Mouse (Mus musculus): ENCODE measurements at regions not wholly inside any gene's neighbourhood (a gene's known extent, or its start where the extent isn't known, plus 50 kb on each side); places are given as distances from the start of the nearest gene placed in this dataset.

- Histone ChIP-seq H3K27ac (no peak overlapping the region), H3K9ac (no peak overlapping the region), H3K4me2 (no peak overlapping the region), H3K36me3 (replicated peaks) (no peaks in the 10 kb centered on the region), H3K4me3 (no peak overlapping the region), H3K4me1 (no peaks in the 10 kb centered on the region), H3K27me3 (replicated peaks) (no peaks in the 10 kb centered on the region), H3K9me3 (no peaks in the 10 kb centered on the region)
- no peak for ATAC-seq (replicated peaks)
- WGBS = 73% methylated on average over 6 of the region's 6 CpGs
Observed at GRCm38 (mm10) chr11:44167724-44168500, 232.0 kb upstream of the Il12b start.

- Histone ChIP-seq H3K4me1 (no peaks in the 10 kb centered on the region), H3K9me3 (no peaks in the 10 kb centered on the region), H3K27ac (no peak overlapping the region), H3K4me2 (no peak overlapping the region), H3K36me3 (replicated peaks) (no peaks in the 10 kb centered on the region), H3K27me3 (replicated peaks) (no peaks in the 10 kb centered on the region), H3K9ac (no peak overlapping the region), H3K4me3 (no peak overlapping the region)
- 93% methylated on average over 4 of the region's 4 CpGs for WGBS
- no peak for ATAC-seq (replicated peaks)
Observed at GRCm38 (mm10) chr11:44172478-44172877, 227.4 kb upstream of the Il12b start.

GRCm38 (mm10) chr11:44173196-44173595, 226.7 kb upstream of the Il12b start:
- H3K27me3 ChIP-seq (replicated peaks) = no peaks in the 10 kb centered on the region
- no peaks in the 10 kb centered on the region for H3K36me3 ChIP-seq (replicated peaks)
- ATAC-seq (replicated peaks) = no peak
- no peak overlapping the region for H3K9ac ChIP-seq
- WGBS = 95% methylated on average over 1 of the region's 1 CpGs
- H3K4me1 ChIP-seq = no peaks in the 10 kb centered on the region
- no peak overlapping the region for H3K27ac ChIP-seq
- no peak overlapping the region for H3K4me2 ChIP-seq
- H3K4me3 ChIP-seq = no peak overlapping the region
- no peaks in the 10 kb centered on the region for H3K9me3 ChIP-seq

- no peak overlapping the region for H3K4me3 ChIP-seq
- H3K4me1 ChIP-seq = no peaks in the 10 kb centered on the region
- 79% methylated on average over 2 of the region's 2 CpGs for WGBS
- no peak overlapping the region for H3K27ac ChIP-seq
- H3K9ac ChIP-seq = no peak overlapping the region
- H3K36me3 ChIP-seq (replicated peaks) = no peaks in the 10 kb centered on the region
- no peaks in the 10 kb centered on the region for H3K9me3 ChIP-seq
- no peak overlapping the region for H3K4me2 ChIP-seq
- H3K27me3 ChIP-seq (replicated peaks) = no peaks in the 10 kb centered on the region
- ATAC-seq (replicated peaks) = no peak
Observed at GRCm38 (mm10) chr11:44174548-44174947, 225.3 kb upstream of the Il12b start.

- H3K27me3 ChIP-seq (replicated peaks) = no peaks in the 10 kb centered on the region
- H3K4me1 ChIP-seq = no peaks in the 10 kb centered on the region
- H3K9ac ChIP-seq = no peak overlapping the region
- no peak for ATAC-seq (replicated peaks)
- H3K27ac ChIP-seq = no peak overlapping the region
- no peak overlapping the region for H3K4me3 ChIP-seq
- H3K9me3 ChIP-seq = no peaks in the 10 kb centered on the region
- H3K36me3 ChIP-seq (replicated peaks) = no peaks in the 10 kb centered on the region
- WGBS = 90% methylated on average over 3 of the region's 3 CpGs
- H3K4me2 ChIP-seq = no peak overlapping the region
Observed at GRCm38 (mm10) chr11:44179711-44180110, 220.2 kb upstream of the Il12b start.

- no peaks in the 10 kb centered on the region for H3K9me3 ChIP-seq
- WGBS = 89% methylated on average over 3 of the region's 3 CpGs
- no peaks in the 10 kb centered on the region for H3K4me1 ChIP-seq
- no peak for ATAC-seq (replicated peaks)
- H3K27ac ChIP-seq = no peak overlapping the region
- no peak overlapping the region for H3K4me3 ChIP-seq
- no peaks in the 10 kb centered on the region for H3K36me3 ChIP-seq (replicated peaks)
- no peak overlapping the region for H3K9ac ChIP-seq
- no peaks in the 10 kb centered on the region for H3K27me3 ChIP-seq (replicated peaks)
- H3K4me2 ChIP-seq = no peak overlapping the region
Observed at GRCm38 (mm10) chr11:44183823-44184222, 216.0 kb upstream of the Il12b start.

GRCm38 (mm10) chr11:44185218-44185890, 214.5 kb upstream of the Il12b start:
- Histone ChIP-seq H3K4me2 (no peak overlapping the region), H3K9ac (no peak overlapping the region), H3K4me3 (no peak overlapping the region), H3K27ac (no peak overlapping the region), H3K4me1 (no peaks in the 10 kb centered on the region), H3K36me3 (replicated peaks) (no peaks in the 10 kb centered on the region), H3K9me3 (no peaks in the 10 kb centered on the region), H3K27me3 (replicated peaks) (no peaks in the 10 kb centered on the region)
- no peak for ATAC-seq (replicated peaks)
- 82% methylated on average over 9 of the region's 9 CpGs for WGBS

- H3K36me3 ChIP-seq (replicated peaks) = no peaks in the 10 kb centered on the region
- H3K4me1 ChIP-seq = no peaks in the 10 kb centered on the region
- H3K9me3 ChIP-seq = no peaks in the 10 kb centered on the region
- H3K9ac ChIP-seq = no peak overlapping the region
- no peaks in the 10 kb centered on the region for H3K27me3 ChIP-seq (replicated peaks)
- ATAC-seq (replicated peaks) = no peak
- no peak overlapping the region for H3K27ac ChIP-seq
- no peak overlapping the region for H3K4me3 ChIP-seq
- 45% methylated on average over 2 of the region's 2 CpGs for WGBS
- H3K4me2 ChIP-seq = no peak overlapping the region
Observed at GRCm38 (mm10) chr11:44188202-44188601, 211.7 kb upstream of the Il12b start.

- 69% methylated on average over 9 of the region's 9 CpGs for WGBS
- ATAC-seq (replicated peaks) = no peak
- no peaks in the 10 kb centered on the region for H3K4me1 ChIP-seq
- H3K9me3 ChIP-seq = no peaks in the 10 kb centered on the region
- no peak overlapping the region for H3K27ac ChIP-seq
- H3K27me3 ChIP-seq (replicated peaks) = no peaks in the 10 kb centered on the region
- no peak overlapping the region for H3K4me3 ChIP-seq
- no peak overlapping the region for H3K4me2 ChIP-seq
- H3K36me3 ChIP-seq (replicated peaks) = no peaks in the 10 kb centered on the region
- H3K9ac ChIP-seq = no peak overlapping the region
Observed at GRCm38 (mm10) chr11:44193806-44194205, 206.1 kb upstream of the Il12b start.

GRCm38 (mm10) chr11:44202716-44203115, 197.1 kb upstream of the Il12b start:
- no peak overlapping the region for H3K9ac ChIP-seq
- H3K36me3 ChIP-seq (replicated peaks) = no peaks in the 10 kb centered on the region
- ATAC-seq (replicated peaks) = no peak
- H3K4me2 ChIP-seq = no peak overlapping the region
- 72% methylated on average over 2 of the region's 2 CpGs for WGBS
- H3K27me3 ChIP-seq (replicated peaks) = no peaks in the 10 kb centered on the region
- H3K4me1 ChIP-seq = no peaks in the 10 kb centered on the region
- no peaks in the 10 kb centered on the region for H3K9me3 ChIP-seq
- H3K27ac ChIP-seq = no peak overlapping the region
- H3K4me3 ChIP-seq = no peak overlapping the region

GRCm38 (mm10) chr11:44204384-44204783, 195.5 kb upstream of the Il12b start:
- H3K27me3 ChIP-seq (replicated peaks) = no peaks in the 10 kb centered on the region
- WGBS = 83% methylated on average over 3 of the region's 3 CpGs
- H3K4me1 ChIP-seq = no peaks in the 10 kb centered on the region
- no peak for ATAC-seq (replicated peaks)
- H3K4me2 ChIP-seq = no peak overlapping the region
- no peak overlapping the region for H3K27ac ChIP-seq
- no peaks in the 10 kb centered on the region for H3K36me3 ChIP-seq (replicated peaks)
- H3K4me3 ChIP-seq = no peak overlapping the region
- H3K9ac ChIP-seq = no peak overlapping the region
- H3K9me3 ChIP-seq = no peaks in the 10 kb centered on the region

GRCm38 (mm10) chr11:44206866-44207265, 193.0 kb upstream of the Il12b start:
- Histone ChIP-seq H3K4me1 (no peaks in the 10 kb centered on the region), H3K4me3 (no peak overlapping the region), H3K27ac (no peak overlapping the region), H3K27me3 (replicated peaks) (no peaks in the 10 kb centered on the region), H3K9ac (no peak overlapping the region), H3K9me3 (no peaks in the 10 kb centered on the region), H3K36me3 (replicated peaks) (no peaks in the 10 kb centered on the region), H3K4me2 (no peak overlapping the region)
- no peak for ATAC-seq (replicated peaks)
- WGBS = 87% methylated on average over 4 of the region's 4 CpGs

GRCm38 (mm10) chr11:44211871-44212441, 187.9 kb upstream of the Il12b start:
- no peaks in the 10 kb centered on the region for H3K4me1 ChIP-seq
- H3K4me2 ChIP-seq = no peak overlapping the region
- no peaks in the 10 kb centered on the region for H3K9me3 ChIP-seq
- no peak overlapping the region for H3K27ac ChIP-seq
- no peak for ATAC-seq (replicated peaks)
- no peak overlapping the region for H3K9ac ChIP-seq
- no peaks in the 10 kb centered on the region for H3K27me3 ChIP-seq (replicated peaks)
- WGBS = 55% methylated on average over 9 of the region's 9 CpGs
- H3K4me3 ChIP-seq = no peak overlapping the region
- no peaks in the 10 kb centered on the region for H3K36me3 ChIP-seq (replicated peaks)
